Mouse (Mus musculus): ENCODE data around the gene Ccdc39. TPM values are rescaled to one million over a fixed set of nuclear protein-coding genes. Genes with fewer than 3 reads are reported as not detected.

Gene Ccdc39
- total and polyA plus RNA-seq, 3 experiments: 0.25 to 5.6 (median 0.51) TPM

DNA sequence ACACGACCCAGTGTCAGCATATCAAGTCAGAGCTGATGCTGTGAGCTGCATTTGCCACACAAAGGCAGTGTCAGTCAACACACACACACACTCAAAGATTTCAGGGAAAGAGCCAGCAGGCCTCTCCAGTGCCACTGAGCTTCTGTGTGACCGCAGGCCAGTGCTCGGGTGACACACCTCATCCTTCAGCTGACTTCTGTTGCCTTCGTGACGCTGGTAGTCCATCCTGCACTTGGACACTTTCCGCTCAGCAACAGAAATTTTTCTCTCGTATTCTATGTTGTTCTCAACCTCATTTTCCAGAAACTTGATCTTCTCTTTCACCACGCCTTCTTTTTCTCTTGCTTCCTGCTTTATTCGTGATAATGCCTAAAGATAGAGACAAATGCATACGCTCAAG is 11.8 kb downstream of the Ccdc39 start:
- H3K36me3 ChIP-seq (replicated peaks in 1 of 2; ENCODE audit: control insufficient read depth in 1 of 2, insufficient read depth in 1 of 2, low read length in 1 of 2): no peaks in the 10 kb centered on the region
- H3K79me2 ChIP-seq (replicated peaks; ENCODE audit: control insufficient read depth, extremely low read depth, insufficient read depth, poor library complexity, severe bottlenecking): no peaks in the 10 kb centered on the region
- no peak for DNase-seq (ENCODE audit: extremely low read depth)
- no peaks in the 10 kb centered on the region for H3K9me3 ChIP-seq (replicated peaks; ENCODE audit: low read length)
- in situ Hi-C loops (cut with MboI; ENCODE audit: low pct_ligation_motif_present, low pct_unique_long_range_greater_than_20kb, low sequenced_read_pairs): loop anchor here (10.0 to 25.0 kb wide), 2 partner anchors 92 to 1655 kb away; no protein-coding TSS in a partner anchor
- no peaks in the 10 kb centered on the region for H3K27me3 ChIP-seq (replicated peaks)
- no peak overlapping the region for H3K4me3 ChIP-seq (replicated peaks in 1 of 3; ENCODE audit: low read depth in 2 of 3, low read length in 2 of 3, poor library complexity in 1 of 3)
- H3K27ac ChIP-seq (ENCODE audit: insufficient read depth, low read depth): no peak overlapping the region
- no peaks in the 10 kb centered on the region for H3K4me1 ChIP-seq (ENCODE audit: control insufficient read depth in 1 of 2, insufficient read depth in 2 of 2)
- H3K4me2 ChIP-seq (ENCODE audit: insufficient read depth, low read depth, poor library complexity, severe bottlenecking): no peak overlapping the region
- dilution Hi-C loops (cut with MboI; ENCODE audit: extremely low pct_ligation_motif_present, extremely low pct_unique_long_range_greater_than_20kb, low sequenced_read_pairs): no loop called here
- no peak overlapping the region for H3K9ac ChIP-seq (ENCODE audit: insufficient read depth, low read depth)
- TF ChIP-seq MAFK (IDR thresholded peaks at IDR 0.05; ENCODE audit: insufficient replicate concordance, low read length) (no peak), KAT2A (IDR thresholded peaks at IDR 0.05; ENCODE audit: insufficient replicate concordance, low read length) (no peak), GABPA (IDR thresholded peaks at IDR 0.05; ENCODE audit: insufficient replicate concordance, low read depth, low read length) (no peak), JUND (conservative IDR thresholded peaks at IDR 0.05; ENCODE audit: low read depth, low read length) (no peak), BHLHE40 (IDR thresholded peaks at IDR 0.05; ENCODE audit: low read depth, low read length) (no peak), ZC3H11A (IDR thresholded peaks at IDR 0.05; ENCODE audit: low read depth, low read length) (no peak), CHD2 (IDR thresholded peaks at IDR 0.05; ENCODE audit: low read length) (no peak), NELFE (IDR thresholded peaks at IDR 0.05; ENCODE audit: low read depth, low read length) (no peak), TCF12 (IDR thresholded peaks at IDR 0.05; ENCODE audit: low read depth, low read length) (no peak), RAD21 (IDR thresholded peaks at IDR 0.05; ENCODE audit: low read depth, low read length) (no peak), MEF2A (IDR thresholded peaks at IDR 0.05; ENCODE audit: borderline replicate concordance, low read depth, low read length) (no peak)

- H3K4me3 ChIP-seq (replicated peaks in 1 of 3; ENCODE audit: low read depth in 2 of 3, low read length in 2 of 3, poor library complexity in 1 of 3): no peak overlapping the region
- H3K9ac ChIP-seq (ENCODE audit: insufficient read depth, low read depth): no peak overlapping the region
- in situ Hi-C loops (cut with MboI; ENCODE audit: low pct_ligation_motif_present, low pct_unique_long_range_greater_than_20kb, low sequenced_read_pairs): loop anchor here (25.0 kb wide), 1 partner anchor 238 kb away; no protein-coding TSS in a partner anchor
- H3K79me2 ChIP-seq (replicated peaks; ENCODE audit: control insufficient read depth, extremely low read depth, insufficient read depth, poor library complexity, severe bottlenecking): no peaks in the 10 kb centered on the region
- no peak overlapping the region for H3K27ac ChIP-seq (ENCODE audit: insufficient read depth, low read depth)
- H3K4me2 ChIP-seq (ENCODE audit: insufficient read depth, low read depth, poor library complexity, severe bottlenecking): no peak overlapping the region
- dilution Hi-C loops (cut with MboI; ENCODE audit: extremely low pct_ligation_motif_present, extremely low pct_unique_long_range_greater_than_20kb, low sequenced_read_pairs): no loop called here
- no peaks in the 10 kb centered on the region for H3K9me3 ChIP-seq (replicated peaks; ENCODE audit: low read length)
- H3K4me1 ChIP-seq (ENCODE audit: control insufficient read depth in 1 of 2, insufficient read depth in 2 of 2): no peaks in the 10 kb centered on the region
- TF ChIP-seq RAD21 (IDR thresholded peaks at IDR 0.05; ENCODE audit: low read depth, low read length) (peak; percentile 96), ZC3H11A (IDR thresholded peaks at IDR 0.05; ENCODE audit: low read depth, low read length) (peak; percentile 25; the same call in 1 of the 2 replicates), USF1 (IDR thresholded peaks at IDR 0.05; ENCODE audit: low read depth, low read length) (no peak), MYC (IDR thresholded peaks at IDR 0.05; ENCODE audit: low read depth, low read length) (no peak), CTCF (conservative IDR thresholded peaks at IDR 0.05 in 1 of 2, IDR thresholded peaks at IDR 0.05 in 1 of 2; ENCODE audit: low read depth in 2 of 2, low read length in 2 of 2) (peak; percentile 78 to 87), SMC3 (IDR thresholded peaks at IDR 0.05; ENCODE audit: low read depth, low read length) (peak; percentile 66), ZNF384 (IDR thresholded peaks at IDR 0.05; ENCODE audit: low read depth, low read length) (no peak)
- no peaks in the 10 kb centered on the region for H3K27me3 ChIP-seq (replicated peaks)
- no peaks in the 10 kb centered on the region for H3K36me3 ChIP-seq (replicated peaks in 1 of 2; ENCODE audit: control insufficient read depth in 1 of 2, insufficient read depth in 1 of 2, low read length in 1 of 2)
- peak; percentile 49 for DNase-seq (ENCODE audit: extremely low read depth)
Measured at GRCm38 (mm10) chr3:33824135-33824946, 19.8 kb downstream of the Ccdc39 start.
